Mouse (Mus musculus): ENCODE measurements around the gene Zfp455.
"Not testable (repeated sequence)": the region's sequence is repeated elsewhere in the genome, so short reads cannot be mapped to it uniquely, and the experiment has no call there.

Zfp455 gene

GRCm38 (mm10) chr13:67194340-67194894 lies at the start of gene Zfp455:
Gene Zfp455 (plus strand): TSS chr13:67194506.
- peak; percentile 59 for DNase-seq (ENCODE audit: low read depth, low spot score)

DNA sequence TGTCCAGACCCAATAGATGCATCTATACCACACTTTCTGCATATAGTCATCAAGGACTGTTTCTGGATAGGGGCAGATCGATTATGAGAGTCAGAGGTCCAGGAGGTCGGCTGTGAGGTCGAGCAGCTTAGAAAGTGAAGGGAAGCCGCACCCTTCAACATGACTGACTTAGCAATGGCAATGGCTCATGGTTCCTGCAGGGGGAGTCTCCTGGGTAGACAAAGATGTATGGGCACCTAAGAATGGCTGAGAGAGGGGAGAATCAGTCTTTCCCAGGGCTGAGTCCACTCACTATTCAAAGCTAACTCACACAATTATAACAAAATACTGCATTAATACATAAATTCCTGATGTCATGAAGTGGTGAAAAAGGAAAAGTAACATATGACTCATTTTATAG lies 28.2 kb upstream of the Zfp455 start:
- not testable (repeated sequence) for DNase-seq (ENCODE audit: low read depth, low spot score)

DNA sequence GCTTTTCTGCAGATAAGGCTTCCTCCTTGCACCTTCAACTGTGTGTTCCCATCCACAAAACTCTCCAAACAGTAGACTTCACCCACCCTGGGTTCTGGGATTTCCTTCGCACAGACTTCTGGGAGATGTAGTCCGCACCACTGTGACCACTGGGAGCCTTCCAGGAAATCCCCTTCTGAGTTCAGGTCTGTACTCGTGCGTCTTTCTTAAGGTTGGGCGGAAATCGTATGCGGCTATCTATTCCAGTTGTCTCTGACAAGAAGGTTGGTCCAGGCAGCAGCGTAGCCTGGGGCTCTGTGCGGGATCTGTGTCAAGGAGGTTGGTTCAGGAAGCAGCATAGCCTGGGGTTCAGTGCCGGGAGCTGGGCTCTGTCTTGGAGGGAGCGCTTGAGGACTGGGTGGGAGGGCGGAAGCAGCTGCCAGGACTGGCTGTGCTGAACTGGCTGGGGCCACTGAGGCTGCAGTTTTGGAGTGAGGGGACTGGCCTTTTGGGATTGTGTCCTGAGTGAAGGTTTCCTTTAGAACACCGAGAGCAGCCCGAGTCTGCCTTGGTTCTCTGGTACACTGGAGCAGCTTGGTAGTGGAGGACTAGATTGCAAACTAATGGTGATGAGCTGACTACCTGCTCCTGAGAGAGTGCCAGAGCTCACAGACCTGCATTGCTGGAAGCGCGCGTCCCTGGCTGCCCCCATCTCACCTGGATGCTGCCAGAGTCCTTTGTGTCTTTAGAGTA lies 21.1 kb upstream of the Zfp455 start, which contains the start of gene Rsl1:
Gene Rsl1, plus strand, starts transcription at position 192 of the 732 bp plus-strand sequence.
- DNase-seq (ENCODE audit: low read depth, low spot score) = peak; percentile 22

DNA sequence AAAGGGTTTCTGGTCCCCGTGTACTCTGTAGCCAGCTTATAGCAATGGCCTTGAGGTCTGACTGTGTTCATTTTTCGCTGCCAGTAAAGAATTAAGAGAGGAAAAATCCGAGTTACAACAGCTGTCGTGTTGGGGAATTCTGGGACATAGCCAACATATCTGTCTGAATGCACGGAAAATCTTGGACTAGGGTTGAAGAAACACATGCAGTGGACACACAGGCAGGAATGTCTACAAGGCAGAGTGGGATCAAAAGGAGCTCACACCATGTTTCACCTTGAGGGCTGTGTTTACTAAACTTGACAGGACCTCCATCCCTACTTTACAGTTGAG lies 20.6 kb upstream of the Zfp455 start:
- no peak for DNase-seq (ENCODE audit: low read depth, low spot score)

GRCm38 (mm10) chr13:67201656-67202055 lies 7.3 kb downstream of the Zfp455 start:
- no peak for DNase-seq (ENCODE audit: low read depth, low spot score)

- no peak for DNase-seq (ENCODE audit: low read depth, low spot score)
These were observed 19.8 kb downstream of the Zfp455 start for GRCm38 (mm10) chr13:67214015-67214607.
